Mouse (Mus musculus) left cerebral cortex, adult 9 months (tissue): ENCODE data around the gene Amotl2.

Experiments used
- DNase-seq, 2 experiments: peaks; one replicate each; pipeline ENCODE4 v3.0.0; 2022; ENCODE audit warnings: low spot score in 2 of 2

Amotl2 gene

DNA sequence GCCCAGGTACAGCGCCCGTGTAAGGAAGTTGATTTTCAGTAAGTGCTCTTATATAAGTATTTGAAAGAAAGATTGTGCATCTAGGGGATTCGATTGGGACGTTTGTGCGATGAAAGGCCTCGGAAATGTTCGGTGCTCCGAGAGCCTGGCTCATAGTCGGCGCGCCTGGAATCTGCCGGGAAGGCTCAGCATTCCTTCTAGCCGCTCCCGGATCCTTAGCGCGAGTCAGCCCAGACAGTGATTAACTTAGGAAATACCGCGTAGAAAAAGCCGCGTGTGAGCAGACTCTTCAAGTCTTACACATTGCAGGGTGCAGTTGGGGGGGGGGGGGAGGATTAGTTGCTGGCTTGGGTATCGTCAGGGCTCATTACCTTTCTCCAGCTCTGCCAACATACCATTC lies 2.2 kb downstream of the Amotl2 start:
- peak in 1 of 2 experiments; percentile 47 for DNase-seq

DNA sequence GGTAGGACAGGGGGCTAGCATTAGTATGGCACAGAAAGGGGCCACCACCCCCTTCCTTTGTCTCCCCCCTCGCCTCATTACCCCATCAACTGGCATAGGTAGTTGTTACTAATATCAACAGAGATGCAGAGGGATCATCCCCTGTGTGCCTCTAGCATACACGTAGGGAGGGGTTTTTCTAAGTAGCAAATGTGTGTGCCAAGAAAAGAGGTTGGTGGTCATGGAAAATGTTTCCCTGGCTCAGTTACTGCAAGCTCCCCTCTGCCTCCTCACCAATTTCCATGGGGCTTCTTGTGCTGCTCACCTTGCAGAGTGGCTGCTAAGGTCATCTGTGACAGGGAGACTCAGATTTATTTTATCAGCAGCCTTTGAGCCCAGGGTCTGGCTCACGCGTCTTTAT lies 2.6 kb downstream of the Amotl2 start:
- no peak for DNase-seq

DNA sequence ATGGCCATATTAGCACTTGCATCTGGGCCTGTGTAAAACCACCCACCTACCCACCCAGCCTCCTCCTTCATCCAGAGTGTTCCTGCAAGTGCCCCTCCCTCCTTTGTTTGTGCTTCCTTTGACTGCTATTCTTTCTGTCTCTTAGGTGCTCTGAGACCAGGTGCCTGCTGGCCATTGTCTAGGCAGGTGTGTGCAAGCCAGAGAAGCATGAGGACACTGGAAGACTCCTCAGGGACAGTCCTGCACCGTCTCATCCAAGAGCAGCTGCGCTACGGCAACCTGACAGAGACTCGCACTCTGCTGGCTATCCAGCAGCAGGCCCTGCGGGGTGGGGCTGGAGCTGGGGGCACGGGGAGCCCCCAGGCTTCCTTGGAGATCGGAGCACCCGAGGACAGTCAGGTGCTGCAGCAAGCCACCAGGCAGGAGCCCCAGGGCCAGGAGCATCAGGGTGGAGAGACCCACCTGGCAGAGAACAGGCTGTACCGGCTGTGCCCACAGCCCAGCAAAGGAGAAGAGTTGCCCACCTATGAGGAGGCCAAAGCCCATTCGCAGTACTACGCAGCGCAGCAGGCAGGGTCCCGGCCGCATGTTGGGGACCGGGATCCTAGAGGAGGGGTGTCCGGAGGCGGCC lies 3.6 kb downstream of the Amotl2 start:
- DNase-seq, result no peak

DNA sequence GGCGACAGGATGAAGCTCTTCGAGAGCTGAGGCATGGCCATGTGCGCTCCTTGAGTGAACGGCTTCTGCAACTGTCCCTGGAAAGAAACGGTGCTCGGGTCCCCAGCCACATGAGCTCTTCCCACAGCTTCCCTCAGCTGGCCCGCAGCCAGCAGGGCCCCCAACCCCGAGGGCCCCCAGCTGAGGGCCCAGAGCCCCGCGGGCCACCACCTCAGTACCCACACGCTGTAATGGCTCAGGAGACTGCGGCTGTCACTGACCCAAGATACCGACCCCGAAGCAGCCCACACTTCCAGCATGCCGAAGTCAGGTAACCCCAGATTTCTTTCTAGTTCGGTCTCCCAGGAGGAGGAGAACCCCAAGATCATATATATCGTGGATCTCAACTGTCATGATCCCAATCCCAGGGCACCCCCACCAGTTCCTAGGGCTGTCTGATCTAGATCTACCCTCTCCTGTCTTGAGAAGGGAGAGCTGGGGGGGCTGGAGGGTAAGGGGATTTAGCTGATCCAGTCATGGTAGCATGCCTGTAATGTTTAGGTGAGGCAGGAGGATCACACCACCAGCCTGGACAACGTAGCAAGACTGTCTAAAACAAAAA lies 4.2 kb downstream of the Amotl2 start:
- no peak for DNase-seq

DNA sequence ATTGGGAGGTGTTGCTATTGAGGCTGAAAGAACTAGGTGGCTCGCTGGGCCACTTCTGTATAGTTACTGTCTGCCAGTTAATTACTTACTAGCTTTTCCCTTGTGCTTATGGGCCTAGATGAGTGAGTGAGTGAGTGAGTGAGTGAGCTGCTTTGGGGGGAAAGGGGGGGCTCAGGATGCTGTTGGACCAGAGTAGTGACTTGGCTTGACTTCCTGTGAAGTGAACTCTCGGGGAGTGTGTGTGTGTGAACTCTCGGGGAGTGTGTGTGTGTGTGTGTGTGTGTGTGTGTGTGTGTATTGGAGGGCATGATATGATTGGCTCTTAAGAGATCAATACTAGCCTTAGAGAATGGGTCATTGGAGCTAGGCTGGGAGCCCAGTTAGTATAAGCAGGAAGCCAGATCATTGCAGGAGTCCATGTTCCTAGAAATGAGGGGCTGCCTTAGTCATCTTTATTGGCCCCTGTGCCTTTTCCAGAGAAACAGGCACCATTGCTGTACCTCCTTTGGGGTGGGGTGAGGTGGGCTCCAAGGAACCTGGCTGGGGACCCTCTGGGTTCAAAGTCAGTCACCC lies 5.0 kb downstream of the Amotl2 start:
- no peak for DNase-seq

DNA sequence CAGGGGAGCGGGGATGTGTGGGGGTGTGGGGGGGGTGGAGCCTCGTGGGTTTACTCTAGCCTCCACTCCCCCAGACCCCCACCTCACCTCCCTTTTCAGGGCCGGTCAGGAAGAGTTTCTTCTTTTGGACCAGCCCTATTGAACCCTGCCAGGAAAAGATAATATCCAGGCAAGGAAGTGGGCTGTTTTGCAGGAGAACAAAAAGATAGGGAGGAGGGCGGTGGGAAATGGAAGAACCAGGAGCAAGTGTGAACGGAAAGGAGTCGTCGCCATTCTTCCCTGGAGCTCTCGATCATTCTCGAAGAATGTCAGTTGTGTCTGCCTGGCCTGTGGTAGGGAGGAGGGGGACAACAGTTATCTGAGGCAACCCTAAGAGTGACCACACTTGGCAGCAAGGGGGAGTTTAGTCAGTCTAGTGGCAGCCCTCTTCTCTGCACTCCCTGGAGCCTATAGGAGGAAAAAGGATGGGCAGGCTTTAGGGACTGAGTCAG lies 5.6 kb downstream of the Amotl2 start:
- DNase-seq, result no peak

DNA sequence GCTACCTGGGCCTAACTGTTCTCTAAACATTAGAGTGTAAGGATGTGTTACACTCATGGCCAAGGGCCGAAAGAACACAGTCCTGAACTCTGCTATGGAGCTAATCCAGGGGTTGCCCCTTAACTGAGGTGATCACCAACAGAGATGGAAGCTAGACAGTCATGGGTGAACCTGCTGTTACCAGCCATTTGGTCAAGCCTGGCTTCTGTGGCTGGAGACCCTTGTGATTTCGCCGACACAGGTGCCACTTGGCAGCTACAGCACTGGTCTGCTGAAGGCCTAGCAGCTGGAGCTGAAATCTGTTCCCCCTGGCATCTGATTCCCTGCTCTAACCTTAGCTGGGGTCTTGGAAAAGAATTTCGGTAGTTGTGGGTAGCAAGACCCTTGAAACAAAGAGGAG lies 6.3 kb downstream of the Amotl2 start:
- no peak for DNase-seq

DNA sequence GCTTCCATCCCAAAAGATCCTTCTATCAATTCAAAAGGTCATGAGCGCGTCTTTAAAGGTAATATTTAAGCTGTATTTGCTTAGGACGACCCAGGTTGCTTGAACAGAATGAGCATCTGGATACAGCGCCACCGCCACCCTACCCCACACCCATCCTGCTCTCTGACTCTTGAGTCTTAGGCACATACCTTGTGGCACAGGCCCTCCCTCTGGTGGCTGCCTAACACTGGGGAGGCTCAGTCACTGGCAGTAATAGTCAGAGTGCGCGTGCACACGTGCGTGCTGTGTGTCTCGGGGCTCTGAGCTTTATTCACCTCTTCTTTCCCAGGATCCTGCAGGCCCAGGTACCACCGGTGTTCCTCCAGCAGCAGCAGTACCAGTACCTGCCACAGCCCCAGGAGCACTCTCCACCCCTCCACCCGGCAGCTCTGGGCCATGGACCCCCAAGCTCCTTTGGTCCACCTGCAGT lies 6.8 kb downstream of the Amotl2 start:
- DNase-seq, result no peak

DNA sequence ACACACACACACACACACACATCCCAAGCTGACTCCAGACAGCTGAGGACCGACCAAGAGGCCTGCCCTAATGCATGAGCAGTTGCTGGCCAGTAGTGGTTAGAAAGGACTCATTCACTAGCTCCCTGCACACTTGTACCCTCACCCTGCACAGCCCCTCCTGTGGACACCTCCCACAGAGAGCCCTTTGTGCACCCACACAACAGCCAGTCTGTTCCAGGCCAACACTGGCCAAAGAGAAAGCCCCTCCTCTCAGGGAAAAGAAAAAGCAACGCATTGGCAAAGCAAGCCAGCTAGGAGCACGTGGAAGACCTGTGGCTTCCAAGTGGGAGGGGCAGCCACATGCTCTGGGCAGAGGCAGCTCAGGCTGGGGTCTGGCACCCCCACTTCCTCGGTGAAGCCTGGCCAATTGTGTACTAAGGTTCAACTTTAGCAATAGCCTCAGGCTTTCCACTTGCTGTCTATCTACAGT lies 7.6 kb downstream of the Amotl2 start:
- peak; percentile 82 to 89 for DNase-seq

DNA sequence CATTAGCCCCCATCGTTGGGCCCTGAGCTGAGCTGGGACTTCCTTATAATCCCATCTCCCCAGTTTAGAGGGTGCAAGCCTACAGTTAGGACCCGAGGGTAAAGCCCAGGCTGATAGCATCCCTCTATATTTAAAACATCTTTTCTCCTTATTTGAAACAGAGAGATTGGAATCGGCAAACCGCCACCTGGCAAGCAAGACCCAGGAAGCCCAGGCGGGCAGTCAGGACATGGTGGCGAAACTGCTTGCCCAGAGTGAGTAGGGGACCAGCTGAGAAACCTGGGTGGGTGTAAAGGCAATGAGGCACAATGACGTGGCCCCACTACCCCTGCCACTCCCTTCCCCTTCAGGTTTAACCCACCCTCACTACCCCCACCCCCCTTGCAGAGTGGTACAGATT lies 8.5 kb downstream of the Amotl2 start:
- no peak for DNase-seq

DNA sequence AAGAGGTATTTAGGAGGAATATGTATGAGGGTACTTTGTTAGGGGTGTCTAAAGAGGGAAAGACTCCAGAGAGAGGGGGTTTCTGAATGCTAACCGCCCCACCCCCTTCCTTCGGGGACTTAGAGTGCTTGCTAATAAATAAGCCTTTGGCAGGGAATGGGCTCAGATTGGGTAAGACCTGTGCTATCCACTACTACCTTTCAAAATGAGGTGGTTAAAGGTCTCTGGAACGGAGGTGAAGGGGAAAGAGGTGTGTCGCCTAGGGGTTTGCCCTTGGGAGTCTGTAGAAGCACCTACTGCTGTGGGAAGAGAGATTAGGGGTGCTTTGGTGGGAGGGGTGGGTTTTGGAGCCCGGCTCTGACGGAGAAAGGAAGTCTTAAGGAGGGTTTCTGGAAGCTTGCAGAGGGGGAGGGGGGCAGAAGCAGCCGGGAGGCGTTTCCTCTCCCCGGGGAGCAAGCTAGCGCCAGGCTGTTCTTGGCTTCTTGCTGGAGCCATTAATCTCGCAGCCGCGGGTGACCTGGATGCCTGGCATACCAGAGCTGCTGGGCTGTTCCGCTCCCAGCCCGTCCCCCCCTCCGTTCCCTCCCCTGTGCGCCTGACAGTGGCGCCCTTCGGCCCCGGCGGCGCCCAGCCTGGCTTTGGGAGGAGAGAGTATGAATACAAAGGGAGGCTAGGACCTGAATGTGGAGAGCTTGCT lies 9.6 kb downstream of the Amotl2 start:
- DNase-seq, result peak in 1 of 2 experiments; percentile 44

DNA sequence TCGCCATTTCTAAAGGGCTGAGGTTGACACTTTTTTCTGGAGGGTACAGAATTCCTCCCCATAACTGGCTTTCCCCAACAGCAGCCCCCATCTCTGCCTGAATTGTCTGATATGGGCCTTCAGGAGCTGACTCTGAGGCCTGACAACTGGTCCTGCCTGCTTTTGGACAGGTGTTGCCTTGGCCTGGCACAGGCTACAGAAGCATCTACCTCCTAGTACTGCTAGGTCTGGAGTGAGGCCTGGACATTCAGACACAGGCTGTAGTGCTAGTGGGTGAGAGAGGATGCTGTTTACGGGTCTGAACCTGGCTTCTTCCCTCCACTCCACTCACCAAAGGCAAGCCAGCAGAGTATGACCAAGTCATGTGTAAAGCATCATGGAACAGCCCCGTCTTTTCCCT lies 10.3 kb downstream of the Amotl2 start:
- no peak for DNase-seq

DNA sequence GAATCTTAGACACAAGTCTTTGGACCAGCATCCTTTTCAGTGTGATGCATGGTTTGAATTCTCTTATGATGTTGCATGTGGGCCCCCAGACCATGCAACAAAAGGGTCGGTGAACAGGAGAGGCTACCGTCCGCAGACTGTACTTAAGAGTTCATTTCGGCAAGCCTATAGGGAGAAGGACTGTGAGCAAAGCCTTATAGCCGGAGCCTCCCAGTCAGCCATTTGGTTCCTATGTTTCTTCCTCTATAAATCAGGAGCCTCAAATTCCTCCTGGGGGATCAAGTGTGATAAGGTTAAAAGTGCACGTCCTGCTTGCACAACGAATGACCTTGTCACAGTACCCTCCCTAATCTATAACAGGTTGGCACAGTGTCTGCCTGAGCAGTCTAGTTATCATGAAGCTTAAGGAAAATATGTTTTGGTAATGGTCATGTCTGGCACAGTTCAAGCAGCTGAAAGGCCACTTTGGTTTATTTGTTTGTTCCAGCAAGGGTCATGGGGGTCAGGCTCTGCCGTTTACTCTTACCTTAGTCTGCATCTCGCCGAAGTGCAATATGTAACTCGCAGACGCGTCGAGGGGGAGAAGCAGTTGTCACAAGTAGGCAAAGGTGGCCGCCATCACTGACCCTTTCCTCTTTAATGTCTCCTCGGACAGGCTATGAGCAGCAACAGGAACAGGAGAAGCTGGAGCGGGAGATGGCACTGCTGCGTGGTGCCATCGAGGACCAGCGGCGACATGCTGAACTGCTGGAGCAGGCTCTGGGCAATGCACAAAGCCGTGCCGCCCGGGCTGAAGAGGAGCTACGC lies 11.4 kb downstream of the Amotl2 start:
- DNase-seq, result no peak

DNA sequence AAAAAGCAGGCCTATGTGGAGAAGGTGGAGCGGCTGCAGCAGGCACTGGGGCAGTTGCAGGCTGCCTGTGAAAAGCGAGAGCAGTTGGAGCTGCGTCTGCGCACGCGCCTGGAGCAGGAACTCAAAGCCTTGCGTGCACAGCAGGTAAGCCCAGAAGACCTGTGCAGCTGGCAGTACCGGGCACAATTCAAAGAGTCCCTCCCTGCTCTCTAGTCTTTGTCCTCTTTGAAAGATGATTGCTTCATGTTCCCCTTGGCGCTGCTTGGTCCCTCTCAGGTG lies 11.9 kb downstream of the Amotl2 start:
- DNase-seq, result no peak

DNA sequence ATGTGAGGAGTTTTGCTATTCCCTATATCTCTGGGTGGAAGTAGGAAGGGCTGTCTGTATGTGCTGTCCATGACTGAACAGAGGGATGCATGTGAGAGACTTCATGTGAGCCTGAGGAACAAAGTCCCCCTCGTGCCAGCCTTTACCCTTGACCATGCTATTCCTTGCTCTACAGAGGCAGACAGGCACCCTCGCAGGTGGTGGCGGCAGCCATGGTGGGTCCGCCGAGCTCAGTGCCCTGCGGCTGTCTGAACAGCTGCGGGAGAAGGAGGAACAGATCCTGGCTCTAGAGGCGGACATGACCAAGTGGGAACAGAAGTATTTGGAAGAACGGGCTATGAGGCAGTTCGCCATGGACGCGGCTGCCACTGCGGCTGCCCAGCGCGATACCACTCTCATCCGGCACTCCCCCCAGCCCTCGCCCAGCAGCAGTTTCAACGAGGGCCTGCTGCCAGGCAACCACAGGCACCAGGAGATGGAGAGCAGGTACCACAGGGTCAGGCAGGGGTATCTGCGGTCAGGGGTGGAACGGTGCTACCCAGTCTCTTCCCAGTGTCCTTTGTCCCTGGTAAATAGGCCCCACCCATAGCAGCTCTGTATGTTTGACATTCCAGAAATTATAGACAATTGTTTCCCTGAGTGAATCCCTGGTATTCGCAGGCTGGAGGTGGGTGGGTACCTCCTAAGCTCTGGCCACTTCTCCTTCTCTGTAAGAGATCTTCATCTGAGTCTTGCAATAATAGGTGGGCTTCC lies 12.8 kb downstream of the Amotl2 start:
- no peak for DNase-seq

DNA sequence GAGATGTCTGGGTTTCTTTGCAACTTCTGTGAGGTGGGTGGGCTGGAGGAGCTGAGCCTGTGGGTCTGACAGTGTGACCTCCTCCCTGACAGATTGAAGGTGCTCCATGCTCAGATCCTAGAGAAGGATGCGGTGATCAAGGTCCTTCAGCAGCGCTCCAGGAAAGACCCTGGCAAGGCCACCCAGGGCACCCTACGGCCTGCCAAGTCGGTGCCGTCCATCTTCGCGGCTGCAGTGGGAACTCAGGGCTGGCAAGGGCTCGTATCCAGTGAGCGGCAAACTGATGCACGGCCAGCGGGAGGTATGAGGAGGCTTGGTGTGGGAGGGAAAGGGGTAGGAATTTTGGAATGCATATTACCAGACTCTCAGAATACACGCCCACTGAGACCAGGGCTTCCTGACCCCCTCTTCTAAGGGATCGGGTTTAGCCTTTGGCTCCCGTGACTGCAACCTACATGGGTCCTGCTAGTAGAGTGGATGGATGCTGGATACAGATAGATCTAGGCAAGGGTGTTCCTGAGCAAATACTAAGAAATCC lies 13.5 kb downstream of the Amotl2 start:
- DNase-seq, result no peak

DNA sequence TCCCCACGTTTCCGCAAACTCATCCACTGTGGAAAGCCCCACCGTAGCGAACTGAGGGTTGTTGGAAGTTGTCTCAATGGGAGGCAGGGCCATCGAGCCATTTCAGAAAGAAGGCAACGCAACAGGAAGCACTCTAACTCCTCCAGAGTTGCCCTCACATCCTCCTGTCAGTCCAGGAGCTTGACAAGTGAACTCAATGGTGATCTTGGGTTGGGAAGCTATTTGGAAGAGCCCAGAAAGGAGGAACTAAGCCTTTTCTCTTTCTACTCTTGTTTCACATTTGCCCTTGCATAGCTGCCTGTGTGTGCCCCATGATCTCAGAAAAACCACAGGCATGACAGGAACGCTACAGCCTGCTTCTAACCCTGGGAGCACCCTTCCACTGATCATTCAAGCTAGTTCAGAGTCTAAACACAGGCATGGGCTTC lies 14.6 kb downstream of the Amotl2 start:
- no peak for DNase-seq

DNA sequence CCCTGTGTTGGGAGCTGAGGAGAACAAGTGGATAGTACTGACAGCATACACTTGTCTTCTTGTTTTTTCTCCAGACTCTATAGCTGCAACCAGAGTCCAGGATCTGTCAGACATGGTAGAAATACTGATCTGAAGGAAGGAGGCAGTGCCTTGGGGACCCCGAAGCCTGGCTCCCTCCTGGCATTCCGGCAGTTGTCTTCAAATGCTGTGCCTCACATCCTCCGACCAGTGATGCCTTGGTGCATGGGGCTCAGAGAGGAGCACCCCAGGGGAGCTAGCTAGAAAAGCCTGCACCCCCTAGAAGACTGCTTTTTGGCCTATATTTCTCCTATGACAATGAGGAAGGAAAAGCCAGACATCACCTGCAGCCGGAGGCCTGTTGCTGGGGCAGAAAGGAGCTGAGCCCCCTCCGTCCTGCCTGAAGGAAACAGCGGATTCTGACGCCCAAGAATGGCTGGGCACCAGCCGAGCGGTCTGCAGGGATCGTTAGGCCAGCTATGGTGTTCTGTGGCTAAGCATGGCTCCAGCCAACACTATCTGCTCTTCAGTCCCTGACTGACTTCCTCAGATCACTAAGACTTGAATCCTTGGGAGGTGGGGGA lies 15.2 kb downstream of the Amotl2 start:
- no peak for DNase-seq

DNA sequence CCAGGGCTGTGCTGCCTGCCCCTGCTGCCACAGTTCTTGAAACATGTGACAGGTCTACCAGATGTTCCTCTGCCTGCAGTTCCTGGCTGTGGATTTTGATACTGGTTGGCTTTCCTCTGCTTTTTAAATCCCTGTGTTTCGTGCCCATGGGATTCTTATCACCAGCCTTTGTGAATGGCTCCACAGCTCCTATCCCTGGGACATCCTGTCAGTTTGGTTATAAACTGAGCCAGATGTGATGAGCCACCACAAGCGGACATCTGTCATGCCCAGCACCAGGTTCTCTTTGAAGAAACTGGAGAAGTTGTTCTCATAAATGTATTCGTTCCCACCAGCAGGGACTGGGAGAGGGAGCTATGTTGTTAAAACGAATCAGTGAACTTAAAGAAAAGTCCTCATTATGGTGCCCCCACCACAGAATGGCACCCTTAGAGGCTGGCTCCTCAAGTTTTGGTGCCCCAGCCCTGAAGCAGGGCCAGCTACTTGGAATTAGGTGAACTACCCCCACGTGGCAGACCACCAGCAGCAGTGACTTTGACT lies 15.9 kb downstream of the Amotl2 start:
- no peak for DNase-seq

DNA sequence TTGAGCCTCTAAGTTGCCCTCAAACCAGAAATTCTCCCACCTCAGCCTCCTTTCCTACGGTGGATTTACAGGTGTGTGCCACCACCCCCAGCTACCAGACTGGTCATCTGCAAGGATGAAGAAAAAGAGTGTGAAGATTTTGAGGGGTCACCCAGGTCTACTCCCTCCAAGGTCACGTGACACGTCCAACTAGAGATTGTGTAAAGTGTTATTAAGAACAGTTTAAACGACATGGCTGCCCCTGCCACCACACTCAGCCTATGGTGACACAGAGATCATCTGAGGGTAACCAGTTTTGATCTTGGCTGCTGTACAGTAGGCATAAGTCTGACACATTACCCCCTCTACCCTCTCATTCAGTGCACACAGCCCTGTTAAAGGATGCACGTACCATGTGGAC lies 17.0 kb downstream of the Amotl2 start:
- DNase-seq, result no peak
